Mouse (Mus musculus) lung, postnatal 0 days (tissue): ENCODE measurements around the gene Cyb5rl. TPM values are rescaled to one million over a fixed set of nuclear protein-coding genes. Genes with fewer than 3 reads are reported as not detected.

Experiments used
- ATAC-seq: fragments of 200-750 bp; cut with Nextera tagmentation; 2 replicates; pipeline ENCODE4 v1.8.0; 2017; ENCODE audit warnings: moderate library complexity
- DNase-seq: peaks from one replicate; pipeline ENCODE4 v3.0.0-alpha.2; 2016; ENCODE audit warnings: low spot score
- H3K27ac ChIP-seq: fragments of 300-500 bp; sonication (generic); 2 replicates; pipeline ENCODE4 v1.5.1; 2014; ENCODE audit warnings: antibody characterized with exemption, mild to moderate bottlenecking, low read length, mixed read lengths
- H3K27me3 ChIP-seq: fragments of 300-500 bp; sonication (generic); replicated peaks from 2 replicates; pipeline ENCODE4 v1.6.1; 2014; ENCODE audit warnings: low read length, mixed read lengths; ENCODE audit not compliant: insufficient read depth
- H3K36me3 ChIP-seq: fragments of 300-500 bp; sonication (generic); 2 replicates; pipeline ENCODE4 v1.6.1; 2014; ENCODE audit warnings: low read length, mixed read lengths; ENCODE audit not compliant: insufficient read depth
- H3K4me1 ChIP-seq: fragments of 300-500 bp; sonication (generic); 2 replicates; pipeline ENCODE4 v1.6.1; 2014; ENCODE audit warnings: antibody characterized with exemption, low read depth, low read length, mixed read lengths; ENCODE audit not compliant: insufficient read depth
- H3K4me2 ChIP-seq: fragments of 300-500 bp; sonication (generic); replicated peaks from 2 replicates; pipeline ENCODE4 v1.6.1; 2014; ENCODE audit warnings: low read depth, mild to moderate bottlenecking, low read length, moderate library complexity, mixed read lengths
- H3K4me3 ChIP-seq: fragments of 300-500 bp; sonication (generic); 2 replicates; pipeline ENCODE4 v1.5.1; 2014; ENCODE audit warnings: low read depth, low read length
- H3K9ac ChIP-seq: fragments of 300-500 bp; sonication (generic); replicated peaks from 2 replicates; pipeline ENCODE4 v1.6.1; 2014; ENCODE audit warnings: low read depth, mild to moderate bottlenecking
- H3K9me3 ChIP-seq: fragments of 300-500 bp; sonication (generic); 2 replicates; pipeline ENCODE4 v1.6.1; 2016; ENCODE audit warnings: low read length, mixed read lengths
- CTCF ChIP-seq: IDR thresholded peaks from 2 replicates; pipeline ENCODE4 v1.5.1; 2016; ENCODE audit warnings: antibody characterized with exemption, mild to moderate bottlenecking
- EP300 ChIP-seq: IDR thresholded peaks from 2 replicates; pipeline ENCODE4 v1.6.1; 2016; ENCODE audit warnings: antibody characterized with exemption, mild to moderate bottlenecking, control low read depth
- WGBS: fragments of 180-500 bp; shearing (Covaris S2); extraction: QIAGEN DNeasy Blood & Tissue Kit; methylation state at CpG from one replicate; pipeline ENCODE4 v1.1.7; 2014; 5-methylcytosine and 5-hydroxymethylcytosine counted together
- polyA plus RNA-seq: library from polyadenylated mRNA; unstranded; fragments of >200 nt; fragmentation: Nextera tagmentation; extraction: Ambion mirVana; gene quantifications from 2 replicates; pipeline ENCODE4 v1.2.1, GENCODE M21; 2015

Cyb5rl gene
- polyA plus RNA-seq, 1 experiment from 2014 or later = 5.4 TPM

GRCm38 (mm10) chr4:107024899-107025298 lies 41.9 kb upstream of the Cyb5rl start:
- Histone ChIP-seq H3K27me3 (no peaks in the 10 kb centered on the region), H3K4me1 (no peaks in the 10 kb centered on the region), H3K9ac (no peak overlapping the region), H3K4me3 (no peak overlapping the region), H3K27ac (no peak overlapping the region), H3K4me2 (no peak overlapping the region), H3K9me3 (no peaks in the 10 kb centered on the region), H3K36me3 (no peaks in the 10 kb centered on the region)
- 58% methylated on average over 7 of the region's 7 CpGs for WGBS
- peak; percentile 44 for DNase-seq
- TF ChIP-seq EP300 (no peak), CTCF (peak; percentile 11; the same call in 1 of the 2 replicates)
- ATAC-seq = 0 out of 2 replicates have a peak, but pooled peaks have one; percentile 23

- 94% methylated on average over 5 of the region's 5 CpGs for WGBS
- TF ChIP-seq CTCF (no peak), EP300 (no peak)
- Histone ChIP-seq H3K4me2 (no peak overlapping the region), H3K4me3 (no peak overlapping the region), H3K4me1 (no peaks in the 10 kb centered on the region), H3K9me3 (no peaks in the 10 kb centered on the region), H3K9ac (no peak overlapping the region), H3K36me3 (no peaks in the 10 kb centered on the region), H3K27ac (no peak overlapping the region), H3K27me3 (no peaks in the 10 kb centered on the region)
- ATAC-seq (no peak), DNase-seq (no peak)
Measured at GRCm38 (mm10) chr4:107025369-107025768, 41.4 kb upstream of the Cyb5rl start.

- H3K9ac ChIP-seq = no peak overlapping the region
- DNase-seq (no peak), ATAC-seq (no peak)
- H3K9me3 ChIP-seq = no peaks in the 10 kb centered on the region
- no peaks in the 10 kb centered on the region for H3K4me1 ChIP-seq
- no peak for TF ChIP-seq CTCF
- no peak for TF ChIP-seq EP300
- H3K27ac ChIP-seq = no peak overlapping the region
- no peak overlapping the region for H3K4me3 ChIP-seq
- no peaks in the 10 kb centered on the region for H3K36me3 ChIP-seq
- no peaks in the 10 kb centered on the region for H3K27me3 ChIP-seq
- 48% methylated on average over 8 of the region's 8 CpGs for WGBS
- no peak overlapping the region for H3K4me2 ChIP-seq
Measured at GRCm38 (mm10) chr4:107026451-107026850, 40.3 kb upstream of the Cyb5rl start.

- H3K4me1 ChIP-seq = no peaks in the 10 kb centered on the region
- TF ChIP-seq CTCF (no peak), EP300 (no peak)
- H3K27me3 ChIP-seq = no peaks in the 10 kb centered on the region
- no peak overlapping the region for H3K27ac ChIP-seq
- H3K9me3 ChIP-seq = no peaks in the 10 kb centered on the region
- H3K4me3 ChIP-seq = no peak overlapping the region
- DNase-seq (no peak), ATAC-seq (no peak)
- no peaks in the 10 kb centered on the region; the same call in 1 of the 2 replicates for H3K36me3 ChIP-seq
- WGBS = 75% methylated on average over 4 of the region's 4 CpGs
- H3K9ac ChIP-seq = no peak overlapping the region
- H3K4me2 ChIP-seq = no peak overlapping the region
Measured at GRCm38 (mm10) chr4:107035689-107036088, 31.1 kb upstream of the Cyb5rl start.

- ATAC-seq (no peak), DNase-seq (no peak)
- H3K4me2 ChIP-seq = no peak overlapping the region
- no peak overlapping the region for H3K27ac ChIP-seq
- H3K9me3 ChIP-seq = no peaks in the 10 kb centered on the region
- H3K9ac ChIP-seq = no peak overlapping the region
- H3K36me3 ChIP-seq = peaks cover 6% of the 10 kb centered on the region; the same call in 1 of the 2 replicates
- no peaks in the 10 kb centered on the region for H3K27me3 ChIP-seq
- 89% methylated on average over 2 of the region's 2 CpGs for WGBS
- H3K4me1 ChIP-seq = no peaks in the 10 kb centered on the region
- TF ChIP-seq CTCF (peak; percentile 34), EP300 (no peak)
- no peak overlapping the region for H3K4me3 ChIP-seq
Measured at GRCm38 (mm10) chr4:107036985-107037384, 29.8 kb upstream of the Cyb5rl start.

GRCm38 (mm10) chr4:107038303-107038702 lies 28.5 kb upstream of the Cyb5rl start:
- 0 out of 2 replicates have a peak, but pooled peaks cover 6% of the 10 kb centered on the region for H3K36me3 ChIP-seq
- WGBS = 78% methylated on average over 4 of the region's 4 CpGs

GRCm38 (mm10) chr4:107039270-107039669 lies 27.5 kb upstream of the Cyb5rl start:
- DNase-seq = no peak
- Histone ChIP-seq H3K27me3 (no peaks in the 10 kb centered on the region), H3K36me3 (0 out of 2 replicates have a peak, but pooled peaks cover 10% of the 10 kb centered on the region), H3K4me2 (no peak overlapping the region), H3K9ac (no peak overlapping the region), H3K4me3 (no peak overlapping the region), H3K4me1 (no peaks in the 10 kb centered on the region), H3K27ac (no peak overlapping the region), H3K9me3 (no peaks in the 10 kb centered on the region)
- no peak for ATAC-seq
- 86% methylated on average over 8 of the region's 8 CpGs for WGBS
- no peak for TF ChIP-seq EP300
- no peak for TF ChIP-seq CTCF

More at GRCm38 (mm10) chr4:107038303-107038702, 28.5 kb upstream of the Cyb5rl start:
- H3K4me1 ChIP-seq = no peaks in the 10 kb centered on the region
- TF ChIP-seq CTCF (no peak), EP300 (no peak)
- no peak overlapping the region for H3K27ac ChIP-seq
- no peak overlapping the region for H3K4me2 ChIP-seq
- H3K9me3 ChIP-seq = no peaks in the 10 kb centered on the region
- ATAC-seq (no peak), DNase-seq (no peak)
- H3K27me3 ChIP-seq = no peaks in the 10 kb centered on the region
- H3K9ac ChIP-seq = no peak overlapping the region
- H3K4me3 ChIP-seq = no peak overlapping the region
